In the genomic region with DNA sequence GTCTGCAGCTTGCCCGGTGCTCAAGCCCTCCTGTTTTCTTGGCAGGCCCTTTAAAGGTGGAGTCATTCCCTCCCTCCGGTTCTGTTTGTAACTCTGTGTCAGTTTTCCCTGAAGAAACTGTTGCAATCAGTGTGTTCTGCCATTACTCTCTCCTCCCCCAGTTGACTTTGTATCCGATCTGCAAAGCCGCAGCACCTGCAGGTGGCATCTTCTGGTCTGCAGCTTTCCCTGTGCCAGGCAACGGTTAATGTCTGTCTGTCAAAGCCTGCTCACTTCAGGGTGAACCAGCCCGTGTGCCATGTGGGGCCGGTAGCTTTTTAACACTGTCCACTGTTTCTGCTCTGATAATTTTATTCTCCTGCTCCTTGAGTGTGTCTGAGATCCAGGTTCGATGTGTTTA, we compare ENCODE assay signal across 10 mouse cellular contexts. TPM values are rescaled to one million over a fixed set of nuclear protein-coding genes. Genes with fewer than 3 reads are reported as not detected.
DNase-seq lines count a peak whose midpoint lies in the region; ATAC-seq and TF ChIP-seq lines count a peak whose summit lies in the region.
"Had no signal": no experiment of that assay in that cellular context is flagged by ENCODE, and none has a peak within 500 bp of the region (broad histone marks: within the 10 kb centered on the region; RNA-seq: fewer than 3 reads in every experiment).

No protein-coding gene starts in this region.

- ATAC-seq in neural tube, embryonic 15.5 days (ENCODE audit: low FRiP score): no peak

- no peak overlapping the region for H3K4me2 ChIP-seq in neural tube, embryonic 15.5 days

- H3K9me3 ChIP-seq in neural tube, embryonic 15.5 days (replicated peaks): no peaks in the 10 kb centered on the region

- no peaks in the 10 kb centered on the region for H3K27me3 ChIP-seq in kidney, adult 2 months (replicated peaks; ENCODE audit: control insufficient read depth, insufficient read depth, low read length)
- no peaks in the 10 kb centered on the region for H3K27me3 ChIP-seq in neural tube, embryonic 15.5 days (replicated peaks)

- 21% methylated on average over 8 of the region's 8 CpGs for WGBS in kidney, adult 2 months
- 39% methylated on average over 8 of the region's 8 CpGs for WGBS in neural tube, embryonic 15.5 days

- no peak for TF ChIP-seq POLR2A in kidney, adult 2 months (IDR thresholded peaks at IDR 0.05; ENCODE audit: low read depth, low read length)

- H3K36me3 ChIP-seq in kidney, adult 2 months (ENCODE audit: control insufficient read depth, insufficient read depth, low read length): no peaks in the 10 kb centered on the region
- H3K36me3 ChIP-seq in neural tube, embryonic 15.5 days: 0 out of 2 replicates have a peak, but pooled peaks cover 5% of the 10 kb centered on the region

- no peak overlapping the region for H3K4me3 ChIP-seq in kidney, adult 2 months (ENCODE audit: insufficient read depth, low read depth, low read length)
- no peak overlapping the region for H3K4me3 ChIP-seq in neural tube, embryonic 15.5 days (replicated peaks)
- H3K4me3 ChIP-seq: left cerebral cortex, adult 2 months had no signal

- no peak overlapping the region for H3K9ac ChIP-seq in neural tube, embryonic 15.5 days (replicated peaks)

- H3K4me1 ChIP-seq in kidney, adult 2 months (ENCODE audit: control insufficient read depth, insufficient read depth, low read length): peaks cover 36% of the 10 kb centered on the region
- peaks cover 42% of the 10 kb centered on the region for H3K4me1 ChIP-seq in neural tube, embryonic 15.5 days

- TF ChIP-seq CTCF in kidney, adult 2 months (conservative IDR thresholded peaks at IDR 0.05; ENCODE audit: insufficient read depth, insufficient read length, low read depth, low read length): no peak

- no peak for DNase-seq in kidney, adult 2 months
- no peak for DNase-seq in kidney, adult 8-10 months
- DNase-seq in A20 (ENCODE audit: low read depth, low spot score): peak; percentile 69
- DNase-seq in T-cell, adult 2 months (ENCODE audit: low spot score): peak; percentile 47
- no peak for DNase-seq in yolk sac, embryonic 10.5 days (ENCODE audit: low spot score)
- no peak for DNase-seq in lung, adult 18-20 months
- DNase-seq: adrenal gland, postnatal 10 days; right cerebral cortex, postnatal 4 days had no signal

- H3K27ac ChIP-seq in kidney, adult 2 months (ENCODE audit: insufficient read depth, low read depth, low read length): peak overlapping the region; percentile 48; the same call in 1 of the 2 replicates
- H3K27ac ChIP-seq in neural tube, embryonic 15.5 days (replicated peaks): peak overlapping the region; percentile 20
- H3K27ac ChIP-seq: left cerebral cortex, adult 2 months had no signal

RNA-seq across cellular contexts. Expression of gene Fam222a, which starts 29.4 kb away (rescaled TPM):
- 4.9 and 5.5 TPM in 2 replicates for polyA plus RNA-seq in kidney, adult 2 months (2012; rRNA removed)
- 4.7 and 5.3 TPM in 2 replicates for polyA plus RNA-seq in neural tube, embryonic 15.5 days (2015; fragmentation: Nextera tagmentation; extraction: Ambion mirVana)

Comparison
In these comparisons a context has a peak if more than half of its experiments do, and no peak if none do; other contexts are left out.
1. DNase-seq: peak in A20 (single experiment) and T-cell, adult 2 months (single experiment); none in kidney, adult 2 months (single experiment), kidney, adult 8-10 months (0 of 2), yolk sac, embryonic 10.5 days (single experiment) and lung, adult 18-20 months (0 of 2).